Mouse (Mus musculus) kidney, adult 2 months (tissue): ENCODE results near the gene Rhoa.

Experiments used
- CTCF ChIP-seq: fragments of 200-500 bp; conservative IDR thresholded peaks from 2 replicates; pipeline ENCODE4 v1.5.1; 2011; ENCODE audit warnings: low read depth, mild to moderate bottlenecking, control low read depth, low read length, moderate library complexity, mixed read lengths; ENCODE audit not compliant: insufficient read depth, insufficient read length
- POLR2A ChIP-seq: fragments of 200-500 bp; IDR thresholded peaks from one replicate; pipeline ENCODE4 v1.6.1; 2011; ENCODE audit warnings: low read depth, low read length, control low read depth

DNA sequence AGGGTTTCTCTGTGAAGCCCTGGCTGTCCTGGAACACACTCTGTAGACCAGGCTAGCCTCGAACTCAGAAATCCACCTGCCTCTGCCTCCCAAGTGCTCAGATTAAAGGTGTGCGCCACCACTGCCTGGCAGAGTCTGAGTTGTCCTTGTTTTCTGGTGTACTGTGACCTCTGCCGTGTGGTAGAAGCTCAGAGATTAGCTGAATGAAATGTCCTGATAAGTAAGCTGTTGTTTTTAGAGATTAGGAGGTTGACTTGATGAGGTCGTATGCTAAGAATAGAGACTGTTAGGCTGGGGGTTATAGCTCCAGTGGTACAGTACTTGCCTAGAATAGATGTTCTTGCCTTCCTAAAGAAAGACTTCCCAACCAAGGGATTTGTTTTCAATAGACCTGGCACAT is 1.2 kb upstream of the Rhoa start:
- TF ChIP-seq CTCF (no peak), POLR2A (no peak)
